Mouse (Mus musculus) adrenal gland, adult (tissue): ENCODE data around the gene Ankrd24.
"Not testable (repeated sequence)": the region's sequence is repeated elsewhere in the genome, so short reads cannot be mapped to it uniquely, and the experiment has no call there.

Source experiments
- DNase-seq, 2 experiments: peaks; one replicate each; pipeline ENCODE4 v3.0.0; 2022 to 2023; ENCODE audit warnings: low spot score in 1 of 2; ENCODE audit not compliant: inconsistent age in 2 of 2

The Ankrd24 gene

GRCm38 (mm10) chr10:81642648-81643448 is 14.5 kb downstream of the Ankrd24 start:
- DNase-seq = no peak

- peak; percentile 98 for DNase-seq
Measured at GRCm38 (mm10) chr10:81643449-81644055, 15.2 kb downstream of the Ankrd24 start.

GRCm38 (mm10) chr10:81644162-81644561 is 15.8 kb downstream of the Ankrd24 start:
- peak in 1 of 2 experiments; percentile 40 for DNase-seq

GRCm38 (mm10) chr10:81644716-81645115 is 16.4 kb downstream of the Ankrd24 start:
- DNase-seq = peak in 1 of 2 experiments; percentile 39

GRCm38 (mm10) chr10:81645391-81645790 is 17.1 kb downstream of the Ankrd24 start:
- DNase-seq = peak in 1 of 2 experiments; percentile 5

GRCm38 (mm10) chr10:81646015-81646555 is 17.7 kb downstream of the Ankrd24 start:
- DNase-seq = peak in 1 of 2 experiments; percentile 40

- peak; percentile 87 to 97 for DNase-seq
Measured at GRCm38 (mm10) chr10:81648803-81649775, 20.7 kb downstream of the Ankrd24 start, which contains the start of gene Gm10778. Gm10778 (plus strand) TSS chr10:81649059.

GRCm38 (mm10) chr10:81655178-81655577 is 26.8 kb downstream of the Ankrd24 start:
- DNase-seq = peak; percentile 3 to 17

GRCm38 (mm10) chr10:81656174-81656573 is 27.8 kb downstream of the Ankrd24 start:
- peak in 1 of 2 experiments; percentile 10 for DNase-seq

GRCm38 (mm10) chr10:81687114-81687513 is 58.8 kb downstream of the Ankrd24 start:
- DNase-seq = not testable (repeated sequence)
